ENCODE assay signal across 8 mouse cellular contexts in genomic region chr13:38527041-38527796, GRCm38 (mm10). TPM values are rescaled to one million over a fixed set of nuclear protein-coding genes. Genes with fewer than 3 reads are reported as not detected.
DNase-seq lines count a peak whose midpoint lies in the region; ATAC-seq and TF ChIP-seq lines count a peak whose summit lies in the region.

No protein-coding gene starts in this region.

- H3K4me2 ChIP-seq in intestine, postnatal 0 days (replicated peaks; ENCODE audit: low read depth): peak overlapping the region; percentile 96
- peak overlapping the region; percentile 85 for H3K4me2 ChIP-seq in midbrain, embryonic 14.5 days (ENCODE audit: low read length)

- H3K9me3 ChIP-seq in erythroblast, embryonic 14.5 days (ENCODE audit: control insufficient read depth, low read length): no peaks in the 10 kb centered on the region
- H3K9me3 ChIP-seq in intestine, postnatal 0 days (ENCODE audit: control insufficient read depth): no peaks in the 10 kb centered on the region
- H3K9me3 ChIP-seq in midbrain, embryonic 14.5 days (ENCODE audit: control insufficient read depth, low read length): no peaks in the 10 kb centered on the region

- peak overlapping the region; percentile 88 for H3K9ac ChIP-seq in intestine, postnatal 0 days (ENCODE audit: low read depth, low read length)
- peak overlapping the region; percentile 84 for H3K9ac ChIP-seq in midbrain, embryonic 14.5 days (replicated peaks; ENCODE audit: low read length)

- H3K27me3 ChIP-seq in erythroblast, embryonic 14.5 days (ENCODE audit: control insufficient read depth): peaks cover 4% of the 10 kb centered on the region
- 0 out of 2 replicates have a peak, but pooled peaks cover 3% of the 10 kb centered on the region for H3K27me3 ChIP-seq in intestine, postnatal 0 days (replicated peaks; ENCODE audit: control insufficient read depth, insufficient read depth, low read length)
- H3K27me3 ChIP-seq in midbrain, embryonic 14.5 days (ENCODE audit: control insufficient read depth, insufficient read depth, low read length): no peaks in the 10 kb centered on the region

- H3K4me3 ChIP-seq in erythroblast, embryonic 14.5 days (replicated peaks): peak overlapping the region; percentile 81
- H3K4me3 ChIP-seq in intestine, postnatal 0 days (ENCODE audit: low read depth, low read length): peak overlapping the region; percentile 91
- peak overlapping the region; percentile 84 for H3K4me3 ChIP-seq in midbrain, embryonic 14.5 days (replicated peaks; ENCODE audit: low read depth, low read length)

- peak overlapping the region; percentile 91 for H3K27ac ChIP-seq in intestine, postnatal 0 days (ENCODE audit: low read depth, low read length)
- 0 out of 2 replicates have a peak overlapping the region, but pooled peaks have one; percentile 83 for H3K27ac ChIP-seq in midbrain, embryonic 14.5 days (replicated peaks; ENCODE audit: low read depth, low read length)

- peaks cover 28% of the 10 kb centered on the region for H3K4me1 ChIP-seq in erythroblast, embryonic 14.5 days (ENCODE audit: control insufficient read depth)
- H3K4me1 ChIP-seq in intestine, postnatal 0 days (replicated peaks; ENCODE audit: control insufficient read depth, insufficient read depth, low read length): peaks cover 18% of the 10 kb centered on the region
- H3K4me1 ChIP-seq in midbrain, embryonic 14.5 days (ENCODE audit: control insufficient read depth, insufficient read depth, low read length): peaks cover 22% of the 10 kb centered on the region; the same call in 1 of the 2 replicates

- TF ChIP-seq CTCF in intestine, postnatal 0 days (IDR thresholded peaks at IDR 0.05; ENCODE audit: low read depth): no peak

- peak; percentile 13 for DNase-seq in thymus, postnatal 0 days (ENCODE audit: low spot score)
- DNase-seq in thymus, postnatal 14 days: no peak
- DNase-seq in midbrain, embryonic 14.5 days: peak; percentile 52
- DNase-seq in right cerebral cortex, adult 18-20 months: no peak
- DNase-seq in ovary, postnatal 36 days (ENCODE audit: low spot score): no peak

- 4% methylated on average over 15 of the region's 15 CpGs for WGBS in intestine, postnatal 0 days
- 13% methylated on average over 15 of the region's 15 CpGs for WGBS in midbrain, embryonic 14.5 days

- ATAC-seq in erythroblast, adult 5-6 weeks (replicated peaks; ENCODE audit: low FRiP score, poor library complexity, severe bottlenecking): no peak
- peak; percentile 8; the same call in 1 of the 2 replicates for ATAC-seq in intestine, postnatal 0 days
- ATAC-seq in midbrain, embryonic 14.5 days (ENCODE audit: low FRiP score, low TSS enrichment): peak; percentile 22; the same call in 1 of the 2 replicates

- peaks cover 11% of the 10 kb centered on the region for H3K36me3 ChIP-seq in erythroblast, embryonic 14.5 days (ENCODE audit: control insufficient read depth)
- peaks cover 8% of the 10 kb centered on the region; the same call in 1 of the 2 replicates for H3K36me3 ChIP-seq in intestine, postnatal 0 days (ENCODE audit: control insufficient read depth, insufficient read depth)
- peaks cover 7% of the 10 kb centered on the region for H3K36me3 ChIP-seq in midbrain, embryonic 14.5 days (ENCODE audit: control insufficient read depth, insufficient read depth, low read length)

RNA-seq across cellular contexts. Expression of gene Txndc5, which starts 1.4 kb away (rescaled TPM):
- polyA plus RNA-seq in erythroblast, embryonic 14.5 days (2012): 0.52 TPM in 2 replicates
- total RNA-seq in erythroblast, adult 5-6 weeks (2015; ENCODE audit: low replicate concordance): 9.4 and 20.2 TPM in 2 replicates
- 7.9 and 9.7 TPM in 2 replicates for total RNA-seq in erythroblast, adult 5-6 weeks (2017; ENCODE audit: low replicate concordance)
- polyA plus RNA-seq in thymus, postnatal 0 days (2015; fragmentation: Nextera tagmentation; extraction: Ambion mirVana): 53.4 and 53.7 TPM in 2 replicates
- 96.2 and 106 TPM in 2 replicates for polyA plus RNA-seq in intestine, postnatal 0 days (2015; fragmentation: Nextera tagmentation; extraction: Ambion mirVana)
- polyA plus RNA-seq in midbrain, embryonic 14.5 days (2014; fragmentation: Nextera tagmentation; extraction: Ambion mirVana): 56.4 and 81.9 TPM in 2 replicates

Comparison
In these comparisons a context has a peak if more than half of its experiments do, and no peak if none do; other contexts are left out.
1. DNase-seq: peak in thymus, postnatal 0 days (single experiment) and midbrain, embryonic 14.5 days (single experiment); none in thymus, postnatal 14 days (single experiment), right cerebral cortex, adult 18-20 months (single experiment) and ovary, postnatal 36 days (single experiment).
2. RNA of gene Txndc5, which starts 1.4 kb away (polyA plus RNA-seq): 96.2 to 106 TPM in intestine, postnatal 0 days, 56.4 to 81.9 TPM in midbrain, embryonic 14.5 days and 53.4 to 53.7 TPM in thymus, postnatal 0 days; 0.52 TPM in erythroblast, embryonic 14.5 days; every median in the first group is over 10 times any median in the second.
3. Peak in every context shown above with its lines, with median percentiles within 50 percentile points of each other: H3K4me3 ChIP-seq.